Mouse (Mus musculus) cortical plate, adult 2 months (tissue): ENCODE results near the gene Bbs2.
"Not testable (repeated sequence)": the region's sequence is repeated elsewhere in the genome, so short reads cannot be mapped to it uniquely, and the experiment has no call there.

ENCODE experiments used
- CTCF ChIP-seq: fragments of 200-500 bp; IDR thresholded peaks from 2 replicates; pipeline ENCODE4 v1.5.1; 2011; ENCODE audit warnings: mild to moderate bottlenecking, control low read depth, low read length; ENCODE audit not compliant: insufficient read depth; ENCODE audit errors: extremely low read depth
- POLR2A ChIP-seq: fragments of 200-500 bp; IDR thresholded peaks from 2 replicates; pipeline ENCODE4 v1.6.1; 2011; ENCODE audit warnings: mild to moderate bottlenecking, low read length, control low read depth; ENCODE audit not compliant: insufficient read depth; ENCODE audit errors: extremely low read depth

DNA sequence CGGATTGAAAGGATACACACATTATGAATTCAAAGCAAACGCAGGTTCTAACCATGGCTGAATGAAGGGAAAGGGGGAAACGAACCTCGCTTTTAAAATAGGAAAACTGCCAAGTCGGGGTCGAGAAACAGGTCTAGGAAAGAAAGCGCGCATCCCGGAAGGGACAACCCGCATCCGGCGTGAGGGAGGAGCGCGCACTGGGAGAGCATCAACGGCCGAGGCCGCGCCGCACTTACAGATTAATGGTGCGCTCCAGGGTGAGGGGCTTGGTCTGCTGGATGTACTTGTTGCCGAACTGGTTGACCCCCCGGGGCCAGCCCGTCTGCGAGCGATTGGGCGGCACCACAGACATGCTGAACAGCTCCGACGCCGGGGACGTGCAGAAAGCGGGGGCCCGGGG lies 62.2 kb downstream of the Bbs2 start:
- TF ChIP-seq CTCF, POLR2A: not testable (repeated sequence)
